Mouse (Mus musculus): ENCODE measurements around the gene Spint5. TPM values are rescaled to one million over a fixed set of nuclear protein-coding genes. Genes with fewer than 3 reads are reported as not detected.

The Spint5 gene
- not detected in 2 replicates for polyA plus RNA-seq (2012; rRNA removed)

DNA sequence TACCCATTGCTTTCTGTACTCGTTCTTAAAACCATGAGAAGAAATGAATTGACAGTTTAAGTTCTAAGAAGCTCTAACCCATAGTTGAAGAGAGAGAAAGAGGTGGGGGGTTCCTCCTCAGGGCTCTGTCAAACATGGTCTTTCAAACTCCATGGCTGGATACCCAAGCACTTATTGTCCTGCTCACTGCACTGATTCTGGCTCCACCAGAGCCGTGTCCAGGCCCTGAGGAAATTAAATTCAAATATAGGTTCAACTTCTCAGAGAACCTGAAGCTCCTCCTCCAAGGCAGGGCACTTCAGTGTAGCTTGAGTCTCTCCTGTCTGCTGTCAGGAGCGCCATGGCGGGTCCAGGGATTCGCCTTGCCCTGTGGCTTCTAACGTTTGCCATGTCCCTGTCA, at the start of gene Spint5:
TSS of gene Spint5 (plus strand) at position 301 of the 400 bp plus-strand sequence.
- Histone ChIP-seq H3K4me1 (ENCODE audit: control insufficient read depth, insufficient read depth, low read length) (no peaks in the 10 kb centered on the region), H3K4me3 (ENCODE audit: insufficient read depth, low read depth, low read length) (no peak within 1 kb of the TSS), H3K27me3 (replicated peaks; ENCODE audit: control insufficient read depth, insufficient read depth, low read length) (no peaks in the 10 kb centered on the region), H3K36me3 (ENCODE audit: control insufficient read depth, insufficient read depth, low read length) (no peaks in the 10 kb centered on the region), H3K27ac (ENCODE audit: insufficient read depth, low read depth, low read length) (no peak within 1 kb of the TSS)
- TF ChIP-seq POLR2A (IDR thresholded peaks at IDR 0.05; ENCODE audit: low read depth, low read length) (no peak), CTCF (conservative IDR thresholded peaks at IDR 0.05; ENCODE audit: insufficient read depth, insufficient read length, low read depth, low read length) (no peak)
- DNase-seq = no peak
- 79% methylated on average over 6 of the region's 6 CpGs for WGBS

DNA sequence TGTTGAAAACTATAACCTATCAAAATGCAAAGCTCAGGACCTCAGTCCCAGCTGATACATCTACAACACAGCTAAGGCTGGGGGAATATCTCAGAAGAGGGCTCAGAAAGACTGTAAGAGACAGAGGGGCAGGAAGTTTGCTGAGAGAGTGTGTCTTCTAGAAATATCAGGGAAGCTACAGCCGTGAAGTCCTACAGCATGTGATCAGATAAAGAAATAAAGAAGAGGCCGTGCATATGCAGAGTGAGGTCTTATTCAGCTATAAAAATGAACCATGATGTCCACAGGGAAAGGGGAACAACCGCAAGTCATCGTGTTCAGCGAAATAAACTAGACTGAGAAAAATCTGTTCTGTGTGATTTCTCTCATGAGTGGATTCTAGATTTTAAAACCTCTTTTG, 44.8 kb upstream of the Spint5 start:
- Histone ChIP-seq H3K36me3 (ENCODE audit: control insufficient read depth, insufficient read depth, low read length) (no peaks in the 10 kb centered on the region), H3K27me3 (replicated peaks; ENCODE audit: control insufficient read depth, insufficient read depth, low read length) (no peaks in the 10 kb centered on the region), H3K4me1 (ENCODE audit: control insufficient read depth, insufficient read depth, low read length) (no peaks in the 10 kb centered on the region), H3K4me3 (ENCODE audit: insufficient read depth, low read depth, low read length) (no peak overlapping the region), H3K27ac (ENCODE audit: insufficient read depth, low read depth, low read length) (no peak overlapping the region)
- no peak for TF ChIP-seq POLR2A (IDR thresholded peaks at IDR 0.05; ENCODE audit: low read depth, low read length)
- no peak for TF ChIP-seq CTCF (conservative IDR thresholded peaks at IDR 0.05; ENCODE audit: insufficient read depth, insufficient read length, low read depth, low read length)
- WGBS = 81% methylated on average over 5 of the region's 5 CpGs
- DNase-seq = no peak

DNA sequence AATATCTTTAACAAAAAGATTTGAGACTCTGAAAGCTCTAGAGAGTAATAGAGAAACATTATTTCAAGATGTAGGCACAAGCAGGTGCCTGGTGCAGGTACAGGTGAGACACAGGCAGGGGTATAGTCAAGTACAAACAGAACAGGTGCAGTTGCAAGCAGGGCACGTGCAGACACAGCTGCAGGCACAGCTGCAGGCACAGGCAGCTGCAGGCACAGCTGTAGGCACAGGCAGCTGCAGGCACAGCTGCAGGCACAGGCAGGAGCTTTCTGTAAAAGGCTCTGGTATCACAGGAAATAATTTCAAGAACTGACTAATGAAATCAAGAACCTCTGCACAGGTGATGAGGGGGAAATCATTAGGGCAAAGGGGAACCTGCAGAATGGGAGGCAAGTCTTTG, 44.2 kb upstream of the Spint5 start:
- no peak overlapping the region for H3K4me3 ChIP-seq (ENCODE audit: insufficient read depth, low read depth, low read length)
- no peaks in the 10 kb centered on the region for H3K27me3 ChIP-seq (replicated peaks; ENCODE audit: control insufficient read depth, insufficient read depth, low read length)
- WGBS = 19% methylated on average over 1 of the region's 1 CpGs
- DNase-seq = no peak
- H3K4me1 ChIP-seq (ENCODE audit: control insufficient read depth, insufficient read depth, low read length) = no peaks in the 10 kb centered on the region
- H3K27ac ChIP-seq (ENCODE audit: insufficient read depth, low read depth, low read length) = no peak overlapping the region
- TF ChIP-seq POLR2A (IDR thresholded peaks at IDR 0.05; ENCODE audit: low read depth, low read length) (no peak), CTCF (conservative IDR thresholded peaks at IDR 0.05; ENCODE audit: insufficient read depth, insufficient read length, low read depth, low read length) (no peak)
- H3K36me3 ChIP-seq (ENCODE audit: control insufficient read depth, insufficient read depth, low read length) = no peaks in the 10 kb centered on the region

DNA sequence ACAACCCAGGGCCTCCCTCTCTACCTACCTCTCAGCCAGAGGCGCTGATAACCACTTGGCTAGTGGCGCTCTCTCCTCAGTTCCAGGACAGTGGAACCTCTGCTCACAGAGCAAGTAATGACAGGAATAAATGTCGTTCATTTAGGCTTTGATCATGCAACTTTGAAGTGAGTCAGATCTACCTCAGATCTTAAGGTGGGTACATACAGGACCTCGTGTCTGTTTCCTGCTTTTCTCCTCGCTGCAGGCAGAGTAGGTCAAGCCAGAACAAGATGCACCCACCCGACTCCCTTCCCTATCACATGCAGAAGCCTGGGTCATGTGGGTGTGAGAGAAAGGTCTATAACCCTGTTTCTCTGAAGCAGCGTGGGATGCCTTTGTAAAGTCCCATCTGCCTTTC, 41.1 kb upstream of the Spint5 start, which contains the start of gene Wfdc11:
TSS of gene Wfdc11 (minus strand) at position 101 of the 400 bp plus-strand sequence.
- H3K36me3 ChIP-seq (ENCODE audit: control insufficient read depth, insufficient read depth, low read length) = no peaks in the 10 kb centered on the region
- no peak within 1 kb of the TSS for H3K27ac ChIP-seq (ENCODE audit: insufficient read depth, low read depth, low read length)
- H3K4me1 ChIP-seq (ENCODE audit: control insufficient read depth, insufficient read depth, low read length) = peaks cover 5% of the 10 kb centered on the region; the same call in 1 of the 2 replicates
- no peak for DNase-seq
- TF ChIP-seq CTCF (conservative IDR thresholded peaks at IDR 0.05; ENCODE audit: insufficient read depth, insufficient read length, low read depth, low read length) (no peak), POLR2A (IDR thresholded peaks at IDR 0.05; ENCODE audit: low read depth, low read length) (no peak)
- no peak within 1 kb of the TSS for H3K4me3 ChIP-seq (ENCODE audit: insufficient read depth, low read depth, low read length)
- 68% methylated on average over 7 of the region's 7 CpGs for WGBS
- H3K27me3 ChIP-seq (replicated peaks; ENCODE audit: control insufficient read depth, insufficient read depth, low read length) = no peaks in the 10 kb centered on the region

DNA sequence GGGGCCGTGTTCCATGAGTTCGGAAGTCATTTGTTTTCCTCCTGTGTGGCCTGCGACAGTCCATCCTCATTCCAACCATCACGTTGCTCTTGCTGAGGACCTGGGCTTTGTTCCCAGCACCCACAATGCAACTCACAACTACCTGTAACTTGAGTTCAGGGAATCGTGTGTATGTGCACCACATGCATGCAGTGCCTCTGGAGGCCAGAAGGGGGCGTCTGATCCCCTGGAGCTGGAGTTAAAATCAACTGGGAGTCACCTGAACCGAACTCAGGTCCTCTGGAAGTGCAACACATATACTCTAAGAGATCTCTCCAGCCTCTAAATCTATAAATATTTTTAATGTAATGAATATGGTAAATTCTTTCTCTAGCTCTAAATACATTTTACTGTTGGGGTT, 39.0 kb upstream of the Spint5 start:
- no peak overlapping the region for H3K4me3 ChIP-seq (ENCODE audit: insufficient read depth, low read depth, low read length)
- WGBS = 84% methylated on average over 7 of the region's 7 CpGs
- DNase-seq = no peak
- no peaks in the 10 kb centered on the region for H3K27me3 ChIP-seq (replicated peaks; ENCODE audit: control insufficient read depth, insufficient read depth, low read length)
- TF ChIP-seq CTCF (conservative IDR thresholded peaks at IDR 0.05; ENCODE audit: insufficient read depth, insufficient read length, low read depth, low read length) (0 out of 2 replicates have a peak, but pooled peaks have one; percentile 17), POLR2A (IDR thresholded peaks at IDR 0.05; ENCODE audit: low read depth, low read length) (no peak)
- H3K36me3 ChIP-seq (ENCODE audit: control insufficient read depth, insufficient read depth, low read length) = no peaks in the 10 kb centered on the region
- H3K27ac ChIP-seq (ENCODE audit: insufficient read depth, low read depth, low read length) = no peak overlapping the region
- H3K4me1 ChIP-seq (ENCODE audit: control insufficient read depth, insufficient read depth, low read length) = peaks cover 5% of the 10 kb centered on the region; the same call in 1 of the 2 replicates

DNA sequence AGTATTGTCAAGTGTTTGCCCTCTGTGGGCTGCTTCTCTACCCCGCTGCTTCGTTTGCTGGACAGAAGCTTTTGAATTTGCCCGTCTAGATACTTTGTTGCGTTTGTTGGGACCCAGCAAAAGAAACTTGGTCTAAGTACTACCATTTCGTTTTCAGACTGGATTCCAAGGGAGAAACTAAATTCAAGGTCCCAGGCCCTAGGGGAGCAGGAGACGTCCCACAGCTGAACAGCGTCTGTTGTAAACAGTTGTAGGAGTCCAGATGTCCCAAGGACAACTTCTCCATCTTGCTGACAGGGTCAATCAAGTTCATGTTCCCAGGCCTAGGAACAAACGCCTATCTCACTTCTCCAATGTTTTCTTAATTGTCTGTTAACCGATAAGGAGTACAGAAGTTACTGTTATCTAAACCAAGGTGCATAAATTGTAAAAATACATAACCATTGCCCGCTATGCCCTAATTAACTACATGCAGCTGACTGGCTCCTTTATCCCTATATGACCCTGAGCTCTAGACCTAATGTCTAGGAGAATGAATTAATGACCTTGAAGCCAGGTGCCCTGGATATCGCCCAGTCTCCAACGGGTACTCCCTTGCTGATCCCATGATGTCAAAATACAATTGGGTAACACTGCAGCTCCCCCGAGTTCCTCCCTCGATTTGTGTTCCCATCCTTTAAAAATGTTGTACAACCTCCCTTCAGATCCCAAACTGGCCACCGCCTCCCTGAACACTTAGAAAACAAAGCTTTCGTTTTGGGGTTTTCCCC, 38.0 kb upstream of the Spint5 start:
- DNase-seq = no peak
- Histone ChIP-seq H3K27ac (ENCODE audit: insufficient read depth, low read depth, low read length) (no peak overlapping the region), H3K27me3 (replicated peaks; ENCODE audit: control insufficient read depth, insufficient read depth, low read length) (no peaks in the 10 kb centered on the region), H3K4me1 (ENCODE audit: control insufficient read depth, insufficient read depth, low read length) (peaks cover 5% of the 10 kb centered on the region; the same call in 1 of the 2 replicates), H3K4me3 (ENCODE audit: insufficient read depth, low read depth, low read length) (no peak overlapping the region), H3K36me3 (ENCODE audit: control insufficient read depth, insufficient read depth, low read length) (no peaks in the 10 kb centered on the region)
- TF ChIP-seq CTCF (conservative IDR thresholded peaks at IDR 0.05; ENCODE audit: insufficient read depth, insufficient read length, low read depth, low read length) = no peak
- no peak for TF ChIP-seq POLR2A (IDR thresholded peaks at IDR 0.05; ENCODE audit: low read depth, low read length)
- 71% methylated on average over 16 of the region's 16 CpGs for WGBS

DNA sequence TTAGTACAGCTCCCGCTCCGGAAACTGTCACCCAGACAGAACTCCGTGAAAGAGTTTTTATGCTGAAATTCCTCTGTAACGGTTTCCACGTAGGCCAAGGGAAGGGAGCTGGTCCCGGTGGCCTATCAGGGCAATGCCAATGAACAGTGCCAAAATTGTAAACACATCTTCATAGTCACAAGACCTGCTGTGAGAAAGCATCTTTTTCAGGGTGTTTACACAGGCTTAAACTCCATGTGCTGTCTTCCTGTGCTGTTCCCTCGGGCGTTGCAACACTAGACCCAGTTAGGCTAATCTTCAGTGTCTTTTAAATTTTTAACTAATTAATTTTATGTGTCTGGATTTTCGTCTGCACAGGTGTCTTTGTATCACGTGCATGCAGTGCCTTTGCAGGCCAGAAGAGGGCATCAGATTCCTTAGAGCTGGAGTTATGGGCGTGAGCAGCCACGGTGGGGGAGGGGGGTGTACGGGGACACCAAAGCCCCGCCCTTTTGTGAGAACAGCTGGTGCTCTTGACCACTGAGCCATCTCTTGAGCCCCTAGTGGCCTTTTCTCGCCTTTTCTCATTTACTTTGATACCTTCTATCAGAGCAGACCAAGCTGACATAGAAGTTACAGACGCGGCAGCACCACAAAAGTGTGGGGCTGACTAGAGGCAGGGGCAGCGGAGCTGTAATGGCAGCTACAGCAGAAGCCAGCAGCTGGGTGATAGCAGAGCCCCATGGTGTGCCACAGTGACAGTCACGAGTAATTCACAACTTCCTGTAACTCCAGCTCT, 36.1 kb upstream of the Spint5 start:
- peak; percentile 83 for DNase-seq
- no peak for TF ChIP-seq POLR2A (IDR thresholded peaks at IDR 0.05; ENCODE audit: low read depth, low read length)
- TF ChIP-seq CTCF (conservative IDR thresholded peaks at IDR 0.05; ENCODE audit: insufficient read depth, insufficient read length, low read depth, low read length) = peak; percentile 75
- no peaks in the 10 kb centered on the region for H3K27me3 ChIP-seq (replicated peaks; ENCODE audit: control insufficient read depth, insufficient read depth, low read length)
- no peak overlapping the region for H3K4me3 ChIP-seq (ENCODE audit: insufficient read depth, low read depth, low read length)
- H3K36me3 ChIP-seq (ENCODE audit: control insufficient read depth, insufficient read depth, low read length) = no peaks in the 10 kb centered on the region
- H3K4me1 ChIP-seq (ENCODE audit: control insufficient read depth, insufficient read depth, low read length) = peaks cover 5% of the 10 kb centered on the region; the same call in 1 of the 2 replicates
- 15% methylated on average over 19 of the region's 19 CpGs for WGBS
- no peak overlapping the region for H3K27ac ChIP-seq (ENCODE audit: insufficient read depth, low read depth, low read length)
